ENCODE assay signal across 9 mouse cellular contexts in the genomic region with DNA sequence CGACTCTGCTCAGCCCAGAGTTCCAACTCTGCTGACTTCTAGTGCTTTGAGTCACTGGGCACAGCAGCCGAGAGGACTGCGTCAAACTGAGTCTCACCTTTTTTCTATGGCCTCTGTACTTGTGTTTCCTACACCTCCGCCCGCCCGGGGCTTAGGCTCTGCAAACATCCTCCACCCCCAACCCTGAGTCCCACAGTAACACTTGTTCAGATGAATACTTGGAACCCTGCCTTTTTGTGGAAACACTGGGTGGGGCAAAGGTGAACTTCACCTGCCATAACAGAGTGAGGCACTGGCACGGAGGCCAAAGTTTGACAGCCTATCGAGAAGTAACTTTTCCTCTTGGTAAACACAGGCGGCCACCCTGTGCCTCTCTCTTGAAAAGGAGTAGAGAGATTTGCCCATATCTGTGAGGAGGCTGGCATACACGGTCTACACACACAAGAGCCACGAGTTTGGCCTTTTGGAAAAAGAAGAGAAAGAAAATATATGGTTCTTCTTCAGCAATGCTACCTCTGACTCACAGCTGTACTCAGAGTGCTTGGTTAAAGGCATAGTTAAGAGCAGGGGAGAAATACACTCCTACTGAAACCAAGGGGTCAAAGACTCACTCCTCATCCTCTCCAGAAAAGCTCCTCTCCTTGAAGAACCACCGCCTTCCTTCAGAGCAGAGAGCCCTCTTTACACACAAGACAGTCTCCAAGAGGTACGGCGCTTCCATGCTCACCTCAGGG.
DNase-seq lines count a peak whose midpoint lies in the region; ATAC-seq and TF ChIP-seq lines count a peak whose summit lies in the region.
"Had no signal": no experiment of that assay in that cellular context is flagged by ENCODE, and none has a peak within 500 bp of the region (broad histone marks: within the 10 kb centered on the region; RNA-seq: fewer than 3 reads in every experiment).

No protein-coding gene starts in this region.

- 0 out of 2 replicates have a peak, but pooled peaks cover 5% of the 10 kb centered on the region for H3K4me1 ChIP-seq in kidney, embryonic 15.5 days

- H3K36me3 ChIP-seq in kidney, embryonic 15.5 days = no peaks in the 10 kb centered on the region

- H3K9me3 ChIP-seq in kidney, embryonic 15.5 days (replicated peaks) = no peaks in the 10 kb centered on the region

- ATAC-seq in kidney, embryonic 15.5 days (replicated peaks; ENCODE audit: low FRiP score) = no peak

- peak overlapping the region; percentile 34 for H3K4me2 ChIP-seq in kidney, embryonic 15.5 days

- intact Hi-C loops in gastrocnemius, adult 2 months (cut with DNase I) = no loop called here
- intact Hi-C loops in gastrocnemius, postnatal 36 days (cut with DNase I) = no loop called here
- intact Hi-C loops in left cerebral cortex, postnatal 4 days (cut with DNase I) = no loop called here

- peak overlapping the region; percentile 55 for H3K4me3 ChIP-seq in gastrocnemius, adult 2 months
- no peak overlapping the region for H3K4me3 ChIP-seq in kidney, embryonic 15.5 days (replicated peaks)

- peaks cover 4% of the 10 kb centered on the region; the same call in 1 of the 2 replicates for H3K27me3 ChIP-seq in kidney, embryonic 15.5 days

- TF ChIP-seq CTCF in gastrocnemius, adult 2 months (IDR thresholded peaks at IDR 0.05) = no peak

- DNase-seq in gastrocnemius, adult 2 months = no peak
- DNase-seq in gastrocnemius, postnatal 36 days = no peak
- peak; percentile 8 to 20 for DNase-seq in B cell, adult 2 months
- DNase-seq in lung, postnatal 14 days = peak; percentile 44
- no peak for DNase-seq in cerebellum, postnatal 14 days
- DNase-seq in left cerebral cortex, postnatal 4 days = no peak
- no peak for DNase-seq in adrenal gland, adult 2 months
- DNase-seq: cerebellum, adult 2 months had no signal

- peak overlapping the region; percentile 50 for H3K27ac ChIP-seq in gastrocnemius, adult 2 months
- no peak overlapping the region for H3K27ac ChIP-seq in kidney, embryonic 15.5 days

- no peak overlapping the region for H3K9ac ChIP-seq in kidney, embryonic 15.5 days

- 84% methylated on average over 14 of the region's 14 CpGs for WGBS in kidney, embryonic 15.5 days

Comparison
In these comparisons a context has a peak if more than half of its experiments do, and no peak if none do; other contexts are left out.
1. DNase-seq: peak in B cell, adult 2 months (2 of 2) and lung, postnatal 14 days (single experiment); none in gastrocnemius, adult 2 months (single experiment), gastrocnemius, postnatal 36 days (0 of 2), cerebellum, postnatal 14 days (0 of 2), left cerebral cortex, postnatal 4 days (single experiment) and adrenal gland, adult 2 months (single experiment).